Mouse (Mus musculus): ENCODE measurements at regions not wholly inside any gene's neighbourhood (a gene's known extent, or its start where the extent isn't known, plus 50 kb on each side); places are given as distances from the start of the nearest gene placed in this dataset.

GRCm38 (mm10) chr13:103460499-103460898, 126.2 kb upstream of the Mast4 start:
- Histone ChIP-seq H3K27me3 (ENCODE audit: control insufficient read depth, insufficient read depth, low read length) (no peaks in the 10 kb centered on the region), H3K4me3 (replicated peaks; ENCODE audit: insufficient read depth, low read depth, low read length) (no peak overlapping the region), H3K4me1 (ENCODE audit: control insufficient read depth, insufficient read depth, low read length) (no peaks in the 10 kb centered on the region), H3K27ac (ENCODE audit: insufficient read depth, low read length) (no peak overlapping the region)
- 59% methylated on average over 4 of the region's 4 CpGs for WGBS
- no peak for TF ChIP-seq POLR2A (IDR thresholded peaks at IDR 0.05; ENCODE audit: borderline replicate concordance, insufficient read depth, low read length)
- TF ChIP-seq CTCF (IDR thresholded peaks at IDR 0.05; ENCODE audit: borderline replicate concordance, insufficient read depth, low read depth, low read length), result no peak
- DNase-seq, result no peak

- no peak for DNase-seq
- Histone ChIP-seq H3K4me1 (ENCODE audit: control insufficient read depth, insufficient read depth, low read length) (no peaks in the 10 kb centered on the region), H3K4me3 (replicated peaks; ENCODE audit: insufficient read depth, low read depth, low read length) (no peak overlapping the region), H3K27ac (ENCODE audit: insufficient read depth, low read length) (no peak overlapping the region), H3K27me3 (ENCODE audit: control insufficient read depth, insufficient read depth, low read length) (no peaks in the 10 kb centered on the region)
- TF ChIP-seq POLR2A (IDR thresholded peaks at IDR 0.05; ENCODE audit: borderline replicate concordance, insufficient read depth, low read length), result no peak
- TF ChIP-seq CTCF (IDR thresholded peaks at IDR 0.05; ENCODE audit: borderline replicate concordance, insufficient read depth, low read depth, low read length), result no peak
- 85% methylated on average over 13 of the region's 13 CpGs for WGBS
Measured at GRCm38 (mm10) chr13:103459486-103460147, 125.3 kb upstream of the Mast4 start.

DNA sequence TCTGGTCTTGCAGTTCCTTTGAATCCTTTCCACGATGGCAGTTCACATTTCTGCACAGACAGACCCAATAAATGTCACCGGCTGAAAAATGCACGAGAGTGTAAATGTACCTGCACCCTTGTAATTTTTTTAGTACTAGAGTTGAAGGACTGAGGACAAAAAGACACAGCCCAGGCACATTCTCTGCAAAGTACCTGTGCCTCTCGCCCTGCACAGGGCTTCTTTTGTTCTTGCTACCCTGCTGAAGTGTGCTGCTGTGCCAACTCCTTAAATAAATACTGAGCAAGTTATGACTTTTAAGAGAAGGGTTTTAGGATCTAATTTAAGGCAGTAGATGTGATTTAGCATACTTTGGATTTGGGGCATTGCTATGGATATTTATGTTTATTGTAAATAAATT, 118.5 kb upstream of the Mast4 start:
- H3K4me3 ChIP-seq (replicated peaks; ENCODE audit: insufficient read depth, low read depth, low read length), result no peak overlapping the region
- H3K27me3 ChIP-seq (ENCODE audit: control insufficient read depth, insufficient read depth, low read length), result no peaks in the 10 kb centered on the region
- no peak for DNase-seq
- 83% methylated on average over 4 of the region's 4 CpGs for WGBS
- H3K4me1 ChIP-seq (ENCODE audit: control insufficient read depth, insufficient read depth, low read length), result no peaks in the 10 kb centered on the region
- TF ChIP-seq POLR2A (IDR thresholded peaks at IDR 0.05; ENCODE audit: borderline replicate concordance, insufficient read depth, low read length) (no peak), CTCF (IDR thresholded peaks at IDR 0.05; ENCODE audit: borderline replicate concordance, insufficient read depth, low read depth, low read length) (no peak)
- no peak overlapping the region for H3K27ac ChIP-seq (ENCODE audit: insufficient read depth, low read length)

GRCm38 (mm10) chr13:103430589-103430988, 96.3 kb upstream of the Mast4 start:
- Histone ChIP-seq H3K27me3 (ENCODE audit: control insufficient read depth, insufficient read depth, low read length) (peaks cover 1% of the 10 kb centered on the region; the same call in 1 of the 2 replicates), H3K4me1 (ENCODE audit: control insufficient read depth, insufficient read depth, low read length) (peaks cover 3% of the 10 kb centered on the region; the same call in 1 of the 2 replicates), H3K4me3 (replicated peaks; ENCODE audit: insufficient read depth, low read depth, low read length) (no peak overlapping the region), H3K27ac (ENCODE audit: insufficient read depth, low read length) (no peak overlapping the region)
- DNase-seq, result peak; percentile 52 to 85
- 7% methylated on average over 3 of the region's 3 CpGs for WGBS
- no peak for TF ChIP-seq CTCF (IDR thresholded peaks at IDR 0.05; ENCODE audit: borderline replicate concordance, insufficient read depth, low read depth, low read length)
- TF ChIP-seq POLR2A (IDR thresholded peaks at IDR 0.05; ENCODE audit: borderline replicate concordance, insufficient read depth, low read length), result no peak

GRCm38 (mm10) chr13:103424011-103424410, 89.7 kb upstream of the Mast4 start:
- Histone ChIP-seq H3K27ac (ENCODE audit: insufficient read depth, low read length) (no peak overlapping the region), H3K4me3 (replicated peaks; ENCODE audit: insufficient read depth, low read depth, low read length) (no peak overlapping the region), H3K4me1 (ENCODE audit: control insufficient read depth, insufficient read depth, low read length) (no peaks in the 10 kb centered on the region), H3K27me3 (ENCODE audit: control insufficient read depth, insufficient read depth, low read length) (no peaks in the 10 kb centered on the region; the same call in 1 of the 2 replicates)
- no peak for TF ChIP-seq POLR2A (IDR thresholded peaks at IDR 0.05; ENCODE audit: borderline replicate concordance, insufficient read depth, low read length)
- WGBS, result 73% methylated on average over 7 of the region's 7 CpGs
- DNase-seq, result no peak

- no peaks in the 10 kb centered on the region for H3K4me1 ChIP-seq (ENCODE audit: control insufficient read depth, insufficient read depth, low read length)
- 30% methylated on average over 8 of the region's 8 CpGs for WGBS
- H3K27me3 ChIP-seq (ENCODE audit: control insufficient read depth, insufficient read depth, low read length), result no peaks in the 10 kb centered on the region
- H3K27ac ChIP-seq (ENCODE audit: insufficient read depth, low read length), result no peak overlapping the region
- DNase-seq, result no peak
- no peak overlapping the region for H3K4me3 ChIP-seq (replicated peaks; ENCODE audit: insufficient read depth, low read depth, low read length)
- TF ChIP-seq CTCF (IDR thresholded peaks at IDR 0.05; ENCODE audit: borderline replicate concordance, insufficient read depth, low read depth, low read length) (no peak), POLR2A (IDR thresholded peaks at IDR 0.05; ENCODE audit: borderline replicate concordance, insufficient read depth, low read length) (no peak)
Measured at GRCm38 (mm10) chr13:103423417-103423816, 89.1 kb upstream of the Mast4 start.

DNA sequence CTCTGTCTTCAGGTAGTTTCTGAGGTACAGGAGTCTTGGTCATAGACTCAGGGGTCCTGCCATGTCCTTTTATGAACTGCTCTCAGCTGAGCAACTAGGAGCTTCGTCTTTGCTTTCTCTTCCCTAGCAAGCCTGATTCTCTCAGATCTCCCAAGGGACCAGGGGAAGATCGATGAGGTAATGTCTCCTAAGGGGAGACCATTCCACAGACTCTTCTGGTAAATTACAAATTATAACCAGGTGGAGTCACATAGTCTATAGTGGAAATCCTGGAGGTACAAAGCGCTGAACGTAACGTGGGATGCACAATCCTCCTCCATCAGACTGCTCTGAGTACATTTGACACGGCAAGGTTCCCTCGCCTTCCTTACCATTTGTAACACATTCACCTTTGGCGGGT, 88.7 kb upstream of the Mast4 start:
- Histone ChIP-seq H3K4me3 (replicated peaks; ENCODE audit: insufficient read depth, low read depth, low read length) (no peak overlapping the region), H3K27ac (ENCODE audit: insufficient read depth, low read length) (no peak overlapping the region), H3K27me3 (ENCODE audit: control insufficient read depth, insufficient read depth, low read length) (no peaks in the 10 kb centered on the region), H3K4me1 (ENCODE audit: control insufficient read depth, insufficient read depth, low read length) (no peaks in the 10 kb centered on the region)
- TF ChIP-seq POLR2A (IDR thresholded peaks at IDR 0.05; ENCODE audit: borderline replicate concordance, insufficient read depth, low read length) (no peak), CTCF (IDR thresholded peaks at IDR 0.05; ENCODE audit: borderline replicate concordance, insufficient read depth, low read depth, low read length) (no peak)
- 87% methylated on average over 8 of the region's 8 CpGs for WGBS
- no peak for DNase-seq

DNA sequence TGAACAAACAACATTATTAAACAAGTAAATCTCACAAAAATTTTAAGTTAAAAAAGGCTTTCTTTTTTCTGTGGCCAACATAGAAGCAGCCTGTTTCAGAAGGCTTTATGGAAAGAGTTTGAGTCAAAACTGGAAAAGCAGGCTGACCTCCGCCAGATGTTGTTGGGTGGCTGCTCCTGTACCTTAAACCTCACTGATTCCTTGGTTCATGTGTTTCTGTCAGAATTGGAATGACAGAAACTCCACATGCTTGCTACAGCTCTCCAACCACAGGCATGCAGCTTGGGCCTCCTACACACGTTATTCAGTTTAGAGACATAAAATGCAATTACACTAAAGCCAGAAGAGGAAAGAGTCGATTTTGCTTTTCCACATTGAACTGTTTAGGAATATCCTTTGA, 84.8 kb upstream of the Mast4 start:
- Histone ChIP-seq H3K4me3 (replicated peaks; ENCODE audit: insufficient read depth, low read depth, low read length) (no peak overlapping the region), H3K27me3 (ENCODE audit: control insufficient read depth, insufficient read depth, low read length) (no peaks in the 10 kb centered on the region)
- 89% methylated on average over 3 of the region's 3 CpGs for WGBS

More for the DNA sequence above, 84.8 kb upstream of the Mast4 start:
- Histone ChIP-seq H3K27ac (ENCODE audit: insufficient read depth, low read length) (no peak overlapping the region), H3K4me1 (ENCODE audit: control insufficient read depth, insufficient read depth, low read length) (no peaks in the 10 kb centered on the region)
- no peak for DNase-seq
- TF ChIP-seq CTCF (IDR thresholded peaks at IDR 0.05; ENCODE audit: borderline replicate concordance, insufficient read depth, low read depth, low read length), result no peak
- no peak for TF ChIP-seq POLR2A (IDR thresholded peaks at IDR 0.05; ENCODE audit: borderline replicate concordance, insufficient read depth, low read length)

Data from cerebellum, adult 2 months (tissue).